Mouse (Mus musculus) cerebellum, postnatal 10 days (tissue): ENCODE measurements around the gene Rps18.

Experiments
- DNase-seq, 2 experiments: peaks; one replicate each; pipeline ENCODE4 v3.0.0; 2021; ENCODE audit warnings: mixed read lengths in 2 of 2

Gene Rps18

DNA sequence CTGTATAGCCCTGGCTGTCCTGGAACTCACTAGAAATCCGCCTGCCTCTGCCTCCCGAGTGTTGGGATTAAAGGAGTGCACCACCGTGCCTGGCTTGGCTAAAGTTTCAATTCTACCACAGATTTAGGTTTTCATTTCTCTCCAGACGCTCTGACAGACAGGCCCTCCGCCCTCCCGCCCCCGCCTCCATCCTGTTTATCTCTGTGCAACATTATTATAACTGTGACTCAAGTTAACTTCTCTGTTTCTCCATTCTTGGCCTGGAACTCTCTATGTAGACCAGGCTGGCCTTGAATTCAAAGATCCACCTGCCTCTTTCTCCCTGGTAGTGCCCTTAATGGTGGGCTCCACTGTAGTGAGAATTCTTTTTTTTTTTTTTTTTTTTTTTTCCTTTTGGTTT is 53.3 kb downstream of the Rps18 start:
- no peak for DNase-seq

DNA sequence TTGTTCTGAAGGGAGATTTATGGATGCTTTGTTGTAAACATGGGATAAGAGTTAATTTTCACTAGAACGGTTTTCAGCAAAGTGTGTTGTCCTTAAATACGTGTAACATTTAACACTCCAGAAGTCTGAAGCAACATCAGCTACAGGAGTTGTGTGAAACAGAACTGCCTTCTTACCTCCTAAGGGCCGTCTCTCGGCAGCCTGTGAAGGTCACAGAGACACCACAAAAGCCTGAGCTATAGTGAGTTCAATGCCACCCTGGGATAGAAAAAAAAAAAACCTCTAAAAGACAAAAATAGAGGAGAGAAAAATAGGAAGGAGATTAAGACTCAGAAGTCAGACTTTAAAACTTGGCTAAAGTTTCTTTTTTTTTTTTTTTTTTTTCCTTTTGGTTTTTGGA is 53.7 kb downstream of the Rps18 start:
- DNase-seq, result no peak
